Mouse (Mus musculus): ENCODE results near the gene Lrrc37a.

DNA sequence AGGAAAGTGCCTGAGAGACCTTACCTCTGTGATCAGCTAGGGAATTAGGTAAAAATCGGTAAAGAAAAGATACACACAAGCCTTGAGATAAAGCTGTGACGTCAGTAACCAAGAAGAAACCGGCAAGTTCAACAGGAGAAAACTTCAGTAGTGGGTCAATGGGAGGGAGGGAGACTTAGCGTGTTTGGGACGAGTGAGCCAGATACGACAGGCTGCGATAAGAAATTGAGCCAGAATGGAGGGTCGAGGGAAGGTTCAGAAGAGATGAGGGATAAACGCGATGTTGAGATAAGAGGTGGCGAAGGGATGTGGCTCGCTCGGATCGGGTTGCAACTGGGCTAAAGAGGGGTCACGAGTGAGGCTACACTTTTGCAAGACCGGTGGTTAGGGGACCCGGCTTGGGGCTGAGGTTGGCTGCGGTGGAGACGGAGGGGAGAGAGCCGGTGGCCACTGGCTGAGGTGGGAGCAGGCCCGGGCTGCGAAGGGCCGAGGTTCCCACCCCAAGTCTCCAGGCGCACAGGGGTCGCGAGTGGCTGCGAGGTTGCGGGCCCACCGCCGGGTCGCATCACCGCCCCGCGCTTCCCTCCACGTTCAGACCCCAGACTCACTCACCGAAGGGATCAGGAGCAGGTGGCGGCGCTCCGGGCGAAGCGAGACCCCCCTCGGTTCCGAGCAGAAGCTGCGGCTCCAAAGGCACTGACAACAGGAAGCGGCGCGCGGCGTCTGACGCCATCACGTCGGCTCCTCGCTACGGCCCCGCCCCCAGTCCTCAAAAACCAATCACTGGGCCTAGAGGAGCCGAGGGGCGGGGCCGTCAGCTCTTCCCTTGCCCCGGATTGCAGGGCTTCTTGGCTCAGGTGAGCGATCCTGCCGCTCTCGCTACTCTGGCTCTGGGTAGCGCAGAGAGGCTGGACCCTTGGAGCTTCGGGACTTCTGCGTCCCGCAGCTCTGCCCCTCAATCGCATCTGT, 92.1 kb downstream of the Lrrc37a start, which contains the start of gene Plekhm1:
- TF ChIP-seq CTCF (IDR thresholded peaks at IDR 0.05; ENCODE audit: insufficient read depth, low read depth, low read length): no peak
- peak; percentile 79 for TF ChIP-seq POLR2A (IDR thresholded peaks at IDR 0.05; ENCODE audit: insufficient read depth, low read depth, low read length)

All from olfactory bulb, adult 2 months (tissue).